Mouse (Mus musculus) spleen, adult 2 months (tissue): ENCODE results near the gene Cluh.

ENCODE experiments used
- CTCF ChIP-seq: fragments of 200-500 bp; IDR thresholded peaks from 2 replicates; pipeline ENCODE4 v1.5.1; 2011; ENCODE audit warnings: mild to moderate bottlenecking, inconsistent platforms; ENCODE audit not compliant: insufficient read depth, insufficient read length, insufficient replicate concordance; ENCODE audit errors: extremely low read depth
- POLR2A ChIP-seq: fragments of 200-500 bp; IDR thresholded peaks from 2 replicates; pipeline ENCODE4 v1.6.1; 2011; ENCODE audit warnings: low read depth, low read length, inconsistent platforms

DNA sequence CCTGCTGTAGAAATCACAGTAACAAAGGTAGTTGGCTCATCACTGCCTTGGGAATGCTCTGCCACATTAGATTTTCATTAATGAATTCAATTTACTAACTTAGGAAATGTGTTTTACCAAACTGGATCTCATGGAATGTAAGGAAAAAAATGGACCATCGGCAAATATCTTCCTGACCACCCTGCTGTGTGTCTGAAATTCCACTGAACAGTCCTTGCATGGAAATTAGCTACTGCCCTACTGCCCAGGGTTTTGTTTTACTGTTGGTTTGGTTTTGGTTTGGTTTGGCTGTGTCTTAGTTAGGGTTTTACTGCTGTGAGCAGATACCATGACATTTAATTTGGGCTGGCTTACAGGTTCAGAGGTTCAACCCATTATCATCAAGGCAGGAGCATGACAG lies 47.0 kb upstream of the Cluh start:
- TF ChIP-seq CTCF (no peak), POLR2A (no peak)
